Mouse (Mus musculus) gastrocnemius, postnatal 25 days (tissue): ENCODE data around the gene Ppdpf. TPM values are rescaled to one million over a fixed set of nuclear protein-coding genes. Genes with fewer than 3 reads are reported as not detected.

Experiments
- DNase-seq: peaks from one replicate; pipeline ENCODE4 v3.0.0; 2022
- long read RNA-seq, 2 experiments: library from polyadenylated mRNA; stranded (forward); transcript quantifications; one replicate each; pipeline ENCODE4 v2.0.0; 2021
- total RNA-seq, 2 experiments: library from RNA; stranded (reverse); gene quantifications; 1 replicate in 1 of 2; 2 replicates in 1 of 2; pipeline ENCODE4 v1.2.3; 2021

Gene Ppdpf
- 10 to 100 TPM; 44.4 to 49.5 TPM for total RNA-seq
- long read RNA-seq, experiment 1, transcript Ppdpf-202 (5 exons, 689 nt), result minor isoform, 26 of 133 reads
- long read RNA-seq, experiment 1, transcript Ppdpf-206 (4 exons, 750 nt), result minor isoform, 25 of 133 reads
- long read RNA-seq, experiment 1, transcript Ppdpf-201 (5 exons, 1,160 nt), result minor isoform, 19 of 133 reads
- long read RNA-seq, experiment 1, transcript Ppdpf-205 (3 exons, 771 nt), result major isoform, 41 of 133 reads
- long read RNA-seq, experiment 1, partial matches to known transcripts, result 7 of 133 reads
- long read RNA-seq, experiment 1, other reads (novel, unspliced or antisense), result 2 of 133 reads
- long read RNA-seq, experiment 2, transcript Ppdpf-206 (4 exons, 750 nt), result minor isoform, 17 of 75 reads
- long read RNA-seq, experiment 2, transcript Ppdpf-201 (5 exons, 1,160 nt), result minor isoform, 14 of 75 reads
- long read RNA-seq, experiment 2, transcript Ppdpf-202 (5 exons, 689 nt), result major isoform, 18 of 75 reads
- long read RNA-seq, experiment 2, transcript Ppdpf-205 (3 exons, 771 nt), result minor isoform, 11 of 75 reads
- long read RNA-seq, experiment 2, partial matches to known transcripts, result 4 of 75 reads
- long read RNA-seq, experiment 2, other reads (novel, unspliced or antisense), result 1 of 75 reads

DNA sequence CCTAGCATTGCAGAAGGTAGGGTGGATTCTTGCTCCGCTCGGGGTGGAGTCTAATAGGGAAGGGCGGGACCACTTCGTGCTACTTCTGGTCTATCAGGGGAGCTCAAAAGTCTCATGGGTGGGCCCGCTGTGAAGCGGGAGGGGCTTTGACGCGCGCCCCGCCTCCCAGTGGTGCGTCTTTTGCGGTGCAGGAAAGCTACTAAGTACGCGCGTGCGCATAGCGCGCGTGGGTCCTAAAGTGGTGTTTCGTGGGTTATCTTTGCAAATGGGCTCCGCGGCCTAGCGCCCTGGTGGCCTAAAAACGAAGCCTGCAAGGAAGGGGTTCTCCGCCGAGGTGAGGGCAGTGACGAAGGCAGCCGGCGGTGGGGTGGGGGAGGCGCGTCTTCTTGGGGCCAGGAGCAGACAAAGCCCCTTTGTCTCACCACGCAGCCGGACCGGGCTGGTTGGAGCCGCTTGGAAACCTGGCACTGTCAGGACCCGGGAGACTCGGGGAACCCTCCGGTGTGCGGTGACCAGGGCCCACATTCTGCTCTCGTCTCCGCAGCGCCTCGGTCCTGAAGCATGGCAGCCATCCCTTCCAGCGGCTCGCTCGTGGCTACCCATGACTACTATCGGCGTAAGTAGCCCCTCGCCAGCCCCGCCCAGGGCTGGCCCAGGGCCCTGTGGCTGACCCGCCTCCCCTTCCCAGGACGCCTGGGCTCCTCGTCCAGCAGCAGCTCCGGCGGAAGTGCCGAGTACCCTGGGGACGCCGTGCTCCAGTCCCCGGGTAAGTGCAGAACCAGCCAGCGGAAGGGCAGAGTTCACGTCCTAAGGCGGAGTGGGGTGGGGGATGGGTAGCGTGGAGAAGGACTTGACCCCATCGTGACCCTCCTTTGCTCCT, at the start of gene Ppdpf:
Gene Ppdpf (plus strand): TSS at position 127 of the 880 bp plus-strand sequence.
- DNase-seq, result peak; percentile 94

DNA sequence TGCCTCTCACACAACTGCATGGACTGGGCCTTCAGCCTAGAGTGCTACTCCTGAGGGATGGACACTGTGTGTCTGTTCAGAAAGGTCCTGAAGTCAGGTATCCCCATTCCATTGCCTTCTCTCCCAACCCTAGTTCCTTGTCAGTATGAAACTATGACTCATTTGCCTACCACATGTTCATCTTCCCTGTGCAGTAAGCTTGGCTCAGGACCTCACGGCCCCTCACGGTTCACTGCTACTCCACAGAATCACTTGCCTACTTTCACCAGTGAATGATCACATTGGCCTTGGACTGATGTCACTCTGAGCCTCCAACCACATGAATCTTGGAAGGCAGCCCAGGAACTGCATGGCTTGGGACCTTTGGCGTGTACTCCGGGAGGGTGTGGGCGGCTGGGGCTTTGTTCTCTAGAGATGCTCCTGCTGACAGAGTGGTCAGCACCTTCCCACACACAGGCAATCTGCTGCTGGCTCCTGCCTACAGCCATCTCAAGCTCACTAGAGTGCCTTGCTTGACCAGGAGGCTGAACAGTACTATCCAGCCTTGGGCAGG, 47.3 kb upstream of the Ppdpf start:
- DNase-seq, result no peak

DNA sequence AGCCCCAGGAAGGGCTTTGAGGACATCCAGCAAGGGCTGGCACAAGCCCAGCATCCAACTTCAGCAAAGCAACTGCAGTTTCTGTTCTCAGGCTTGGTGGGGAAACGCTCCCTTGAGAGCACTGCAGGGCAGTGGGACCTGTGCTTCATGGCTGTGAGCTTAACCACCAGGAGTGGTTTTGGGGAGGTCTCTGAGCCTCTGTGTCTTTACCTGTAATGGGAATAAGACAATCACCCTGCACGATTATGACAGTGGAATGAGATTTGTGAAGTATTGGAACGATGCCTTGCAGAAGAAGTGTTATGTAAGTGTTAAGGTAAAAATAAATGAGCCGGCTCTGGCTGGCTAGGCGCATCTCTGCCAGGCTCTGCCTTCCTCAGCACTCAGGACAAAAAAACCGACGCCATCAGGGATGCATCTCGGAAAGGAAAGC, 44.3 kb upstream of the Ppdpf start:
- no peak for DNase-seq

DNA sequence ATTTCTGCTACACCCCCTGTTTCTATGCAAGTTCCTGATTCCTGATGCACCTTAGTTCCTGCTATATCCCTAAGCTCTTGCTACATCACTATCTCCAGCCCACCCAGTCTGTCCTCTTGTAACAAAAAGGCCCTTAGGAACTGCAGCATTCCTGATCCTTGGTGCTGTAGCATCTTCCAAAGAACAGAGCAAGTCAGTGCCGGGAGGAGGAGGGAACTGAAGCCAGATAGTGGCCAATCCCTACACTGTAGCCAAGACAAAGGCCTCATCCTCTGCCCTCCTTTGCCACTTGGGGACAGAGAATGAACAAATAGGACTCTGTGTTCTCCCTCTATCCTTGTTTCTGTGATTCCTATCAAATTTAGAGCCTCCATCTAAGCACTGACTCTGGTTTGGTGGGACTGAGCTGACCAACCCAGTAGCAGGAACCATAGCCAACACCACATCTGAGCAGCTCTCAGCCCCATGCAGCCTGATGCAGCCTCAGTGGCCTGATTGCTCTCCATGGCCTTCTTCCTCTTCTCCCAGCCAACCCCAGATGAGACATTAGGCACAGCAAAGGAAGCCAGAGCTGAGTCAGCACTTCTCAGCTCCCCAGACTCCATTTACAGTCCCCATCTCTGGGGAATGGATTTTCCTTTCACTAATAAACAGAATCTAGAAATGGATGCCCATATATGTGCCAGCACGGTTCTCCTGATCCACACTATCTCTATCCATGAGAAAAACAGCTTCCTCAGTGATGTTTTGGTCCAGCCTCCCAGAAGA, 43.4 kb upstream of the Ppdpf start:
- no peak for DNase-seq

DNA sequence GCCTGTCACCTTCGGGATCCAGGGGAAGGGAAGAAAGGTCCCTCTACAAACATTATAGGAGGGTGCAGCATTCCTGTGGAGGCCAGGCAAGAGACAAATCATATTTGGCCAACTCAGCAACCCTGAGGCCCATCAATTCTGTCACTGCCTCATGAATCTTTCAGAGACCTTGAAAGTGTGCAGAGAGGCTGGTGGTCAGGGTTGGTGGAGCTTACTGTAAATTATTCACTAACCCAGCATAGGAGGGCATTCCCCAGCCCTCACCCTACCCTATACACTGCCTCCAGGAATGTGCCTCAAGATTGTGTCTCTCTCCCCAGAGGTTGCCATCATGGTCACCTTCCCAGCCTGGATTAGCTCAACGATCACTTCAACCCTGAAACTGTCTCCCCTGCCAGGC, 42.4 kb upstream of the Ppdpf start:
- DNase-seq, result no peak

DNA sequence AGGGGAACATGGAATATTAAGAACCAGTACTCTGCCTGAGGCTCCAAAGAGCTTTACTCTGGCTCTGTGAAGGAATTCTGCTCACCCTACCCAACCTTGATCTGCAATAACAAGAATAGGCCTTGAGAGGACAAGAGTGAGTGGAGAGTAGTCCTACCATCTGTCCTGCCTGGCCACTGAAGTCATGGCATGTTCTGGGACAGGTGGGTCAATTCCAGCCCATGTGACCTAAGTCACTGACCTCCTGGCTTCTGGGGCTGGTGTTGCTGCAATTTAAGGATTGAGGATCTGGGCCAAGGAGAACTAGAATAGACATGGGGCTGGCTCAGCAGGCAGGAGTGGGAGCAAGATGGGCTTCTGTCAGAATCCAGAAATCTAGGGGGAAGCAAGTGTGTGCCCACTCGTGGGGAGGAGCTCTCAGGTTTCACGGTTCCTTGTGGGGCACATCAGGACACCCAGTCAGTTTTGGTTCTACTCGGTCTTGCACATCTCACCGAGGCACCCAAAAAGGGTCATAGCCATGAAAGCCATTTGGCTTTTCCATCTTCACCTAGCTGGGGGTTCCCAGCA, 40.0 kb upstream of the Ppdpf start:
- peak; percentile 68 for DNase-seq

DNA sequence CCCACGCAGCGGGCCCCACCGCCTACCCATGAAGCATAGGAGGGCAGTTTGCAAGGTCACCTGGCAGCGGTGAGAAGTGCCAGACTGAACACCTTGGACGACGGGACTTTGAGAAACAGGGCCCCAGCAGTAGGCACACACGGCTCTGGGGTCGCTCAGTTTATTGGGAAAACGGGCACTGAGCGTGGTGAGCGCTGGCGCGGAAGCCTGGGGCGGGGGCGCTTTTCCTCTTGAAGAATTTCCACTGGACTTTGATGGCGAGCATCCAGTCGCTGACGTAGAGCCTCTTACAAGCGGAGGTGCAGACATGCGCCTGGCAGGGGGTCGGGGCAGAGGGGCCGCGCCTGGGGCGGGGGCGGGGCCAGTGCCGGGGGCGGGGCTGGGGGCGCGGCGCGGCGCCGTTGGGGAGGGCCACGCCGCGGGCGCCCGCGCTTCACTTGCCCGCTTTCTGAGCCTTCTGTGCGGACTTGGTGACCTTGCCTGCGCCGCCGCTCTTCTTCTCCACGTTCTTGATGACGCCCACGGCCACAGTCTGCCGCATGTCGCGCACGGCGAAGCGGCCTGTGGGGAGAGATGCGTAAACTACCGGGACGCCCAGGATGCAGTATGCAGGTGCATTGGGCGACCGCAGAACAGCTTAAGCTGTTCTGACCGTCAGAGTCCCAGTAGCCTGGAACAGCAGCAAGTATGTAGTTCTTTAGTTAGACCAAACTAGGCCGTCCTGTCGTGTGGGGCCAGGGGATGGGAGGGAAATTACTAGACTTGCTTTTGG, 39.3 kb upstream of the Ppdpf start:
- no peak for DNase-seq

DNA sequence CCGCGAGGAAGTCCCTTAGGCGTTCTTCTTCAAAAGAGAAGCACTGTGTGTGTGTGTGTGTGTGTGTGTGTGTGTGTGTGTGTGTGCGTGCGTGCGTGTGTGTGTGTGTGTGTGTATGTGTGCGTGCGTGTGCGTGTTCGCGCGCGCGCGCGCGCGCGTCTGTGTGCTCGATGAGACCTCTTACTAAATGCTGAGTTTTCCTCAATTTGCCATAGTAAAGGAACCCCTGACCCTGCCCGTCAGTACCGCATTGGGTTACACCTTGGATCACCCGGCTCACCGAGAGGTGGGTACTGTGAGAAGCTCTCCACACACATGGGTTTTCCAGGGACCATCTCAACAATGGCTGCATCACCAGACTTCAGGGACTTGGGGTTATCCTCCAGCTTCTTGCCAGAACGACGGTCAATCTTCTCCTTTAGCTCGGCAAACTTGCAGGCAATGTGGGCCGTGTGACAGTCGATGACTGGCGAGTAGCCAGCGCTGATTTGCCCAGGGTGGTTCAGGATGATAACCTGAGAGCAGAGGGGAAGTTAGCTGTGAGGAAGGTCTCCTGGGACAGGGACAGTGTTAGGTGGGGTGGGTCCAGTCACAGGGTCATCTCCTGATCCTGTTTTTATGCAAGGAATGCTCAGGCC, 38.6 kb upstream of the Ppdpf start:
- no peak for DNase-seq

DNA sequence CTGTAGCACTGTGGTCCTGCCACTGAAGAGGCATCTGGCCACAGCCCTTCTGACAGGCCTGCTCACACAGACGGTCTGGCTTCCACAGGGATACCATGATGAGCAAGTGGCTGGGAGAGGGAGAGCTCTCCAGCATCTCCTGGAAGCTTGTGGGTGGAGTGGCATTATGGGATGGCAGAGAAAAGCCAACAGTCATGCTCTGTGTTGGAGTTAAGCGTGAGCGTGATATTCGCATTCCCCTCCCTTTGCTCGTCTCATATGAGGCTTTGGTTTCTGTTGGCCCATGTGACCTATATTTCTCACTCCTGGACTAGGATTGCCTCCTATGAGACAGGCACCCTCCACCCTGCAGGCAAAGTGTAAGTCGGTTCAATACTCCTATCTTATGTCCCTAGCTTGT, 36.8 kb upstream of the Ppdpf start:
- DNase-seq, result no peak

DNA sequence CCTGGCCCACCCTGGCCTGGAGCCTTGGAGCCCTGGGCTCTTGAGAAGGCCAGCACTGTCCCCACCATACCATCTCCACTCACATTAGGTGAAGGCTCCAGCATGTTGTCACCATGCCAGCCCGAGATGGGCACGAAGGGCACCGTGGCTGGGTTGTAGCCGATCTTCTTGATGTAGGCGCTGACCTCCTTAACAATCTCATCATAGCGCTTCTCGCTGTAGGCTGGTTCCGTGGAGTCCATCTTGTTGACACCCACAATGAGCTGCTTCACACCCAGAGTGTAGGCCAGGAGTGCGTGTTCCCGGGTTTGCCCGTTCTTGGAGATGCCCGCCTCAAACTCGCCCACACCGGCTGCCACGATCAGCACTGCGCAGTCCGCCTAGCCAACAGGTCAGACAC, 34.3 kb upstream of the Ppdpf start:
- no peak for DNase-seq

DNA sequence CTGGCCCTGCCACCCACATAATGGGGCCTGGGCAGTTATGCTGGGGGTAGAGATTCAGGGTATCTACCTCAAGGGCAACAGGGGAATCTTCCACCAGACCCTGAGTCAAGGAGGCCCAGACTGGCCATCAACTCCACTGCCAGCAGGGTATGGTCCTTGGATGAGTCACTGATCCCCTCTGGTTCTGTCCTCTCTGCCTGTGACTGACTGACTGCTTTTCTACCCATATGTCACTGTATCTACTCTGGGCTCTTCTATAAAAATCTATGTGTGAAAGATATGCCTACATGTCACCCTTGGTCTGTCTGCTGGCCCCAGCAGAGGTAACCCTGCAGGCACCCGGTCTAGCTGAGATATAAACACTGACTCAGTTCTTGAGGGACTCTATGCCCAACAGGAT, 33.9 kb upstream of the Ppdpf start:
- DNase-seq, result no peak

DNA sequence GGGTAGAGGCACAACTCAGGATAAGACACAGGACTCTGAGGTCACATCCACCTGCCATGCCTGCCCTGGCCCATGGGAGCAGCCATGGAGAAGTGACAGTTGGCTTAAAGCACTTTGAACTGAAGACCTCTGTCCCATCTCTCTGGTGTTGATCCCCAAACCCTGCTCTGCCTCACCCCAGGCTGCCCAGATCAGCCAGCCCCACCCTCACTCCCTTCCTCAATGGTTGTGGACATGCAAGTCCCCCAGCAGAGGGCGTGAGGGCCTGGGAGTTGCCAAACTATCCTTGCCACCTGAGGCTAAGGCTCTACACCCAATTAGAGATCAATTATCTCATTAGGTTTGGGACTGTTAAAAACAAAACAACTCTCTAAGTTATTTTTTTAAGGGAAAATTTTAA, 33.2 kb upstream of the Ppdpf start:
- DNase-seq, result no peak

DNA sequence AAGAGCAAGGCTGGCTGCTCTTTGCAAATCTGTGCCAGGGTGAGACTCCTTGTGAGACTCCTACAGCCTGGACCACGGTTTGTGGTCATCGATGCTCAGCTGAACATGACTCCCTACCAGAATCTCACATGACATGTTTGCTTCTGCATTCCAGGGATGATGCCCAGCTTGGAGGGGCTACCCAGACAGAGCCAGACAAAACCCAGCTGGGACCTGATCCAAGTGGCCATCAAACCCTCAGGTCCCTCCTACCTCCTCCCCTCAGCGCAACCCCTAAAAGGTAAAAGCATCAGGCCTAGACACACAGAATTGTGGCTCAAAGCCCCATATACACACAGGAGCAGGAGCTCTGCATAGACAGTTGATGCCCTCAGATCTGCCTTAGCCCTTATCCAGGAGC, 32.7 kb upstream of the Ppdpf start:
- DNase-seq, result no peak

DNA sequence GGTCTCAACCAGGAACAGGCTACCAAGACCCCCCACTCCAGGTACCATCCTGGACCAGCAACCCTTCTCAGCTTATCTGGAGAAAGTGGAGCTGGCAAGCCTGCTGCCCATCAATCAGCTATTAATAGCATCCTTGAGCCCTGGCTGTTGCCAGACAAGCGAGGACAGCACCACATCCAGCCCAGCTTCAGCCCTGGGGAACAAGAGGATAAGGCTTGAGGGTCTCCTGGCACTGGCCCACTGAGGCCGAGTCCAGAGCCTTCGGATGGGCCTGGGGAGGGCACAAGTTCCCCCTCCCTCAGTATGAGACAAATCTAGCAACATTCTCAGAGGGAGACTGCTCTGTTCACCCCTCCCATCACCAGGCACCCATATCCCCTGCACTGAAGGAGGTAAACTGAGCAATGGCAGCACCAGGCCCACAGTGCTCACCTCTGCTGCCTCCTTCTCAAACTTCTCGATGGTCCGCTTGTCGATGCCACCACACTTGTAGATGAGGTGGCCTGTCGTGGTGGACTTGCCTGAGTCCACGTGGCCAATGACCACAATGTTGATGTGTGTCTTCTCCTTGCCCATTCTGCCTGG, 32.1 kb upstream of the Ppdpf start:
- peak; percentile 38 for DNase-seq

DNA sequence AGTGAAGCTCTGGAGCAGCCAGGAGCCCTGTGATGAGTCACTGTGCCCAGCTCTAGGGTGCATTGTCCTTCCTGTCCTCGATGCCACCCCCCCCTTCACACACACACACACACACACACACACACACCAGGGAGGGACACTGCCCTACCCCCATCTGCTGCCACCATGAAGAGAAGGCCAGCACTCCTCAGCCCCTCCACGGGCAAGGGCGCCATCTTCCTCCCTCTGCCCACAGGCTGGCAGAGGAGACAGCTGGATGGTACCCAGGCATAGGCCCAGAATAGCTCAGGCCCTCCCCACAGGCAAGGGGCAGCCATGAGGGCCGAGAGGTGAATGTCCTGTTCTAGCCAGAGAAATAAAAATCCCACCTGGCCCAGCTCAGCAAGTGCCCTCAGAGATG, 31.2 kb upstream of the Ppdpf start:
- peak; percentile 84 for DNase-seq

DNA sequence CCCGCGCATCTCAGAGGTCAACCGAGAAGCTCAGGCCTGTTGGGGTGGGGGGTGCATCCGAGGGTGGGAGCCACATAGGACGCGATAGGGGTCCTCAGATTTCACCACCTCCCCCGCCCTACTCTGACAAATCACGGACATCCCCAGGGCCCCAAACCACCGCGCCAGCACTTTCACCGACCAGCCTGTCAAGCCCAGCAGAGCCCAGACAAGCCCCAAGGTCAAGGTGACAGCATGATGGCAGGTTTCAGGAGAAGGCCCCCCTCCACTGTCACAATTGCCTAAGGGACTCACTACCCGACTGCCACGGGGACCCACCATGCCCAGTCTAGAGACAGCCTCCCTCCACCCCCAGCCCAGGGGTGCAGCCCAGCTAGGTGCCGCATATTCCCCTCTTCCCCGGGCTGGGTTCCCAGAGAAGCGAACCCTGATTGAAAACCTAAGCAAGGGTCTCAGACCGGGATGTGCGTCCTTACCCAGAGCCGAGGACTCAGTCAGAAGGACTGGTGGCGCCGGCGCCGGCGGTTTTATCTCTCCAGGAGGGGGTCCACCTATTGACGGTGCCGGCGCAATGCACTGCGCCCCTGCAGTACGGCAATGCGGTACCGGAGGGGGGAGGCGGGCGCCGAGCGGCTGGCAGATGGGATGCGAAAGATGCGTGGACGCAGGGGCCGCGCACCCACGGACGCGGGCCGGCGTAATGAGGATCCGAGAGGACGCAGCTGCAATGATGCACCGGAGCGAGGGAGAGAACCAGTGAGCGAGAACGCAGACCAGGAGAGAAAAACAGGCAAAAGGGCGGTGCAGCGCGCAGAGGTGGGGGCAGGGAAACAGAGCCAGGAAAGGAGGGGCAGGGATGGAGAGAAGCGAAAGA, 30.6 kb upstream of the Ppdpf start, which contains the start of gene Eef1a2:
Gene Eef1a2 (minus strand): TSS at position 767 of the 874 bp plus-strand sequence.
- DNase-seq, result peak; percentile 43

DNA sequence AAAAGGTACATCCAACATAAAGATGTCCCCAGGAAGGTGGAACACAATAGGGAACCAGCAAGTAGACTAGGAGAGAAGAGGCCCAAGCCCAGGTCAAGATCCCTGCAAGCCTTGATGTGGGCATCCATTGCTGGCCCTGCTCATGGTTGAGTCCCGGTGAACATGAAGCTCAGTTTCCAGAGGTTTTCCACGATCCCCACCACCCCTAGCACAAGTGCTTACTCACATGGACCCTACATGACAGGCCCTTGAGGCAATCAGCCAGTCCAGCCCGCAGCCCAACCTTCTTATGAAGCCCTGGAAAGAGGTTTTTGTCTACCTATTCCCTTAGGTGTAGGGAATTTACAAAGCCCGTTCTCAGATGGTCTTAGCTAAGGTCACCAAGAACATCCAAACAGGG, 29.9 kb upstream of the Ppdpf start:
- DNase-seq, result no peak

DNA sequence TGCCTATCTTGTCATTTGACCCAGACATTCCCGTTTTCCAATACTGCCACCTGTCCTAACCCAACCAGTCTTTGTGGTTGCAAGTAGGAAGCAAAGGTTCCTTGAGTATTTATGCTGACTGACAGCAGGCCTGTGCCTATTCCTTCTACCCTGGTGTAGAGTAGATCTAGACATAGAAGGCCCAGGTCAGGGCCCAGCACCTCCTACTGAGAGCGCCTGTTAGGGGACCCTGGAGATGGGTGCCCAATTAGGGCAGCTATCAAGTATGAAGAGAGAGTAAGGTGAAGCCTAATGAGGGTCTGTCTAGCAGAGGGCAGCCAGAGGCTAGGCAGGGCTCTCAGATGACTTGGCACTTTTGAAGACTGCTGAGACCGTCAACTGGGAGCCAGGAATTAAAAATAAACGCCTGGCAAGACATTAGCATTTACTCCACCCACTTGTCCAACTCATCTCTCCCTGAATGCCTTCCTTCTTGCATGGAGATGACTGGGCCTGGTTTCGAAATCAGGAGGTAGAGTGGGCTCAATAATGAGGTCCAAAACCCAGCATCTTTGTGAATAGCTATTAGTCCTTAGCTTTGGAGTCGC, 29.2 kb upstream of the Ppdpf start:
- DNase-seq, result peak; percentile 64
